Mouse (Mus musculus): Measurements from ENCODE around the gene Nln.

- TF ChIP-seq POLR2A (IDR thresholded peaks at IDR 0.05; ENCODE audit: borderline replicate concordance, low read depth, low read length), result no peak
- no peak for TF ChIP-seq CTCF (IDR thresholded peaks at IDR 0.05; ENCODE audit: low read depth, low read length)
These were observed 35.5 kb upstream of the Nln start for GRCm38 (mm10) chr13:104144871-104145270.

Data from bone marrow macrophage, adult 2 months (primary cell).